In genomic region chr6:89294621-89295020, GRCm38 (mm10) we compare ENCODE assay signal across 24 mouse cellular contexts.
DNase-seq lines count a peak whose midpoint lies in the region; ATAC-seq lines count a peak whose summit lies in the region.
"Had no signal": no experiment of that assay in that cellular context is flagged by ENCODE, and none has a peak within 500 bp of the region (broad histone marks: within the 10 kb centered on the region; RNA-seq: fewer than 3 reads in every experiment).

No protein-coding gene starts in this region.

- H3K79me2 ChIP-seq in macrophage (ENCODE audit: inconsistent target) = no peaks in the 10 kb centered on the region

- H3K27ac ChIP-seq in macrophage = peak overlapping the region; percentile 63
- no peak overlapping the region for H3K27ac ChIP-seq in forebrain, embryonic 12.5 days
- H3K27ac ChIP-seq: embryonic facial prominence, embryonic 12.5 days; embryonic facial prominence, embryonic 15.5 days; forebrain, embryonic 15.5 days; heart, adult 2 months; heart, embryonic 10.5 days; heart, embryonic 13.5 days; hindbrain, embryonic 12.5 days; hindbrain, embryonic 15.5 days had no signal

- peaks cover under 1% of the 10 kb centered on the region for H3K9me3 ChIP-seq in megakaryocyte, embryonic 14.5 days
- H3K9me3 ChIP-seq in forebrain, embryonic 12.5 days = no peaks in the 10 kb centered on the region
- H3K9me3 ChIP-seq: embryonic facial prominence, embryonic 12.5 days; embryonic facial prominence, embryonic 15.5 days; forebrain, embryonic 15.5 days; heart, embryonic 10.5 days; heart, embryonic 13.5 days; hindbrain, embryonic 12.5 days; hindbrain, embryonic 15.5 days had no signal

- no peak for ATAC-seq in megakaryocyte, adult 5-6 weeks (ENCODE audit: poor library complexity, severe bottlenecking)
- ATAC-seq in forebrain, embryonic 12.5 days (ENCODE audit: low FRiP score) = no peak
- ATAC-seq: forebrain, embryonic 15.5 days had no signal

- H3K27me3 ChIP-seq in megakaryocyte, embryonic 14.5 days (replicated peaks) = peaks cover 62% of the 10 kb centered on the region
- H3K27me3 ChIP-seq in forebrain, embryonic 12.5 days = peaks cover 47% of the 10 kb centered on the region
- H3K27me3 ChIP-seq: embryonic facial prominence, embryonic 12.5 days; embryonic facial prominence, embryonic 15.5 days; heart, embryonic 13.5 days; hindbrain, embryonic 15.5 days had no signal

- H3K9ac ChIP-seq in forebrain, embryonic 12.5 days = no peak overlapping the region
- H3K9ac ChIP-seq: embryonic facial prominence, embryonic 12.5 days; embryonic facial prominence, embryonic 15.5 days; forebrain, embryonic 15.5 days; heart, embryonic 13.5 days; hindbrain, embryonic 12.5 days; hindbrain, embryonic 15.5 days had no signal

- DNase-seq in heart, adult 11 months = peak; percentile 91
- no peak for DNase-seq in heart, postnatal 25 days (ENCODE audit: low spot score)
- peak; percentile 39 for DNase-seq in adipocyte (ENCODE audit: low spot score)
- no peak for DNase-seq in embryo, embryonic 9.5 days (ENCODE audit: extremely low spot score)
- DNase-seq: adrenal gland, postnatal 10 days; adrenal gland, postnatal 36 days; B cell, adult 2 months; cerebellum, adult 18-20 months; cerebellum, adult 9-10 months; cerebellum, postnatal 14 days; gastrocnemius, postnatal 25 days; heart, adult 2 months; heart, postnatal 14 days had no signal

- WGBS in macrophage (ENCODE audit: missing documents) = 13% methylated on average over 1 of the region's 1 CpGs
- WGBS in forebrain, embryonic 12.5 days = 79% methylated on average over 1 of the region's 1 CpGs

- peak overlapping the region; percentile 19 for H3K4me3 ChIP-seq in megakaryocyte, embryonic 14.5 days (replicated peaks)
- H3K4me3 ChIP-seq in macrophage (ENCODE audit: inconsistent target) = no peak overlapping the region
- no peak overlapping the region for H3K4me3 ChIP-seq in forebrain, embryonic 12.5 days (replicated peaks)
- H3K4me3 ChIP-seq: embryonic facial prominence, embryonic 12.5 days; embryonic facial prominence, embryonic 15.5 days; forebrain, embryonic 15.5 days; heart, adult 2 months; heart, embryonic 10.5 days; heart, embryonic 13.5 days; hindbrain, embryonic 12.5 days; hindbrain, embryonic 15.5 days had no signal

- intact Hi-C loops in heart, postnatal 25 days (cut with DNase I) = no loop called here

- no peak overlapping the region for H3K4me2 ChIP-seq in forebrain, embryonic 12.5 days
- H3K4me2 ChIP-seq: embryonic facial prominence, embryonic 12.5 days; embryonic facial prominence, embryonic 15.5 days; forebrain, embryonic 15.5 days; heart, embryonic 13.5 days; hindbrain, embryonic 12.5 days; hindbrain, embryonic 15.5 days had no signal

- peaks cover 7% of the 10 kb centered on the region for H3K4me1 ChIP-seq in megakaryocyte, embryonic 14.5 days
- peaks cover 23% of the 10 kb centered on the region for H3K4me1 ChIP-seq in forebrain, embryonic 12.5 days
- H3K4me1 ChIP-seq: embryonic facial prominence, embryonic 12.5 days; embryonic facial prominence, embryonic 15.5 days had no signal

- no peaks in the 10 kb centered on the region for H3K36me3 ChIP-seq in megakaryocyte, embryonic 14.5 days (replicated peaks; ENCODE audit: low read length)
- no peaks in the 10 kb centered on the region for H3K36me3 ChIP-seq in macrophage (ENCODE audit: inconsistent target)
- H3K36me3 ChIP-seq in forebrain, embryonic 12.5 days (replicated peaks) = no peaks in the 10 kb centered on the region
- H3K36me3 ChIP-seq: embryonic facial prominence, embryonic 12.5 days; embryonic facial prominence, embryonic 15.5 days; forebrain, embryonic 15.5 days; heart, embryonic 10.5 days; heart, embryonic 13.5 days; hindbrain, embryonic 12.5 days; hindbrain, embryonic 15.5 days had no signal

Comparison
In these comparisons a context has a peak if more than half of its experiments do, and no peak if none do; other contexts are left out.
1. DNase-seq: peak in heart, adult 11 months (single experiment) and adipocyte (single experiment); none in heart, postnatal 25 days (single experiment) and embryo, embryonic 9.5 days (single experiment).